Mouse (Mus musculus) C2C12 (cell line): ENCODE measurements around the gene Arfgap2.

Experiments used
- CTCF ChIP-seq: IDR thresholded peaks from one replicate; pipeline ENCODE4 v1.5.1; 2011; ENCODE audit not compliant: control insufficient read depth, insufficient read depth, insufficient read length
- MYOD1 ChIP-seq: IDR thresholded peaks from one replicate; pipeline ENCODE4 v1.6.1; 2011; ENCODE audit warnings: low read depth; ENCODE audit not compliant: control insufficient read depth, insufficient read length
- USF1 ChIP-seq: IDR thresholded peaks from one replicate; pipeline ENCODE4 v1.6.1; 2011; ENCODE audit warnings: low read depth, mild to moderate bottlenecking, control low read depth, moderate library complexity

DNA sequence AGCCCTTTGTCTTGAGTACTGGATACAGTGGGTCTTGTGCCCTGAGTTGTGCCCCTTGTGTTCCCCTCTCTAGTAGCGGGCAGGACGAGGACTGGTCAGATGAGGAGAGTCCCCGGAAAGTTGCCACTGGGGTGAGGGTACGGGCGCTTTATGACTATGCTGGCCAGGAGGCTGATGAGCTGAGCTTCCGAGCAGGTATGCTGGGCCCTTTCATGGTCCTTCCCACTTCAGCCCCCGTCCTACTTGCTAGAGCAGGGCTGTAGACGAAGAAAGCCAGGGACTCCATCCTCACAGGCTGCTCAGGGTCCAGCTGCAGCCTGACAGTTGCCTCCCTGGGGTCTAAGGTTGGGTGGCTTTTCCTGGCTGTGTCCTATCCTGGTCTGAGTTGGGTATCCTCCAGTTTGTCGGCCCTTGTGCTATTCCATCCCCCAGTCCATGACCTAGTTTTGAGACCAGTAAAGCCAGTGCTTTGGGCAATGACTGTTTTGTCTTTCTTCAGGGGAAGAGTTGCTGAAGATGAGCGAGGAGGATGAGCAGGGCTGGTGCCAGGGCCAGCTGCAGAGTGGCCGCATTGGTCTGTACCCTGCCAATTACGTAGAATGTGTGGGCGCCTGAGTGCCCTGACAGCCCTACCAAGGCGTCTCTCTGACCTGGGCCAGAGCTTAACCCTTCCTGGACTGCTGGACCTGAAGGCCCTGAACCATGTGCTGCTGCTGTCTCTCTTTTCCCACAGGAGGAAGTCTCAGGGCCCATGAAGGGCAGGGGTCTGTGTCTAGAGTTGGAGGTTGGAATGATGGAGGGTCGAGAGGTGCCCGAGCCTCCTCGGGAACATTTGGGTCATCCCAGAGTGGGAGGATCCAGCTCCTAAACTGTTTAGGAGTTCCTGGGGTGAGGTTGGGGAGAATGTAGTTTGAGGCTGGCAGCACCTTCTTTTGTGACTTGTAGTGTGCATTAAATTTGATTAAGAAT, 798 bp upstream of the Arfgap2 start:
- TF ChIP-seq USF1 (no peak), CTCF (no peak), MYOD1 (no peak)
